Mouse (Mus musculus) liver, embryonic 14.5 days (tissue): ENCODE data around the gene Arntl2.

Source experiments
- CTCF ChIP-seq: IDR thresholded peaks from 2 replicates; pipeline ENCODE4 v1.5.1; 2016; ENCODE audit warnings: antibody characterized with exemption, low read depth, control low read depth
- EP300 ChIP-seq: IDR thresholded peaks from 2 replicates; pipeline ENCODE4 v1.6.1; 2016; ENCODE audit warnings: antibody characterized with exemption, low read depth

DNA sequence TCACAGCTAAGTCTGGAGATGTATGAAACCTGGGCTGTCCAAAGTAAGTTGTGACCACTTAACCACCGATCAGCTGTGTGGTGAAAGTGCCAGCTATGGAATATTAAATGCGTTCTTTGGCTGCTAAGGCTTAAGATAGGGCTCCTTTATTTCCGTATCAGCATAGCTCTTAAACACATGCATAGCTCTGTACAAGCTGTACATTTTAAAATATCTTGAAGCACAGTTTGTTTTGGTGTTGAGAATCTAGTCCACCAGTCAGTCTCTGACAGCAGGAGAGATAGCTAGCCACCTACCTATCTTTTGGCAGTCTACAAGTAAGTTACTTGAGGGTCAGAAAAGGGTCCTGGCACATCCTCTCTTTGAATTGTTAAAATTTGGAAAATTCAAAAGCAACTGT lies 17.8 kb upstream of the Arntl2 start:
- no peak for TF ChIP-seq CTCF
- TF ChIP-seq EP300 = no peak
